Mouse (Mus musculus) ES-E14 (cell line): ENCODE results near the gene Ezh1. TPM values are rescaled to one million over a fixed set of nuclear protein-coding genes. Genes with fewer than 3 reads are reported as not detected.

ENCODE experiments used
- DNase-seq: peaks from one replicate; pipeline ENCODE4 v3.0.0-alpha.2; 2013; ENCODE audit warnings: low read depth, low spot score
- H3K27ac ChIP-seq: 2 replicates; pipeline ENCODE4 v1.5.1; 2012; ENCODE audit warnings: low read depth, mild to moderate bottlenecking, low read length, moderate library complexity, mixed read lengths; ENCODE audit not compliant: poor library complexity, insufficient read depth, severe bottlenecking
- H3K36me3 ChIP-seq: 2 replicates; pipeline ENCODE4 v1.6.1; 2012; ENCODE audit warnings: mild to moderate bottlenecking, low read length, moderate library complexity, mixed read lengths; ENCODE audit not compliant: control insufficient read depth, poor library complexity, insufficient read depth, severe bottlenecking
- H3K4me1 ChIP-seq, 2 experiments: fragments of 150-350 bp in 1 of 2; sonication (generic) in 1 of 2; 2 replicates each; pipeline ENCODE4 v1.6.1; 2012; ENCODE audit warnings: low read length in 2 of 2, mild to moderate bottlenecking in 1 of 2, mixed read lengths in 1 of 2; ENCODE audit not compliant: control insufficient read depth in 2 of 2, insufficient read depth in 2 of 2, poor library complexity in 1 of 2
- H3K4me3 ChIP-seq, 2 experiments: fragments of 150-350 bp in 1 of 2; sonication (generic) in 1 of 2; 2 replicates each; pipeline ENCODE4 v1.5.1; 2012; ENCODE audit warnings: low read length in 2 of 2, low read depth in 1 of 2, mild to moderate bottlenecking in 1 of 2, mixed read lengths in 1 of 2; ENCODE audit not compliant: insufficient read depth in 1 of 2, poor library complexity in 1 of 2, severe bottlenecking in 1 of 2
- H3K9ac ChIP-seq: 2 replicates; pipeline ENCODE4 v1.6.1; 2012; ENCODE audit warnings: low read depth, mild to moderate bottlenecking, low read length, mixed read lengths; ENCODE audit not compliant: poor library complexity, insufficient read depth, severe bottlenecking
- H3K9me3 ChIP-seq: fragments of 150-350 bp; sonication (generic); 2 replicates; pipeline ENCODE4 v1.6.1; 2012; ENCODE audit warnings: low read depth, mild to moderate bottlenecking, low read length; ENCODE audit not compliant: control insufficient read depth, insufficient read depth
- CHD2 ChIP-seq: IDR thresholded peaks from 2 replicates; pipeline ENCODE4 v1.6.1; 2014; ENCODE audit warnings: mild to moderate bottlenecking, low read depth, low read length, inconsistent platforms
- HCFC1 ChIP-seq: IDR thresholded peaks from 2 replicates; pipeline ENCODE4 v1.6.1; 2012; ENCODE audit warnings: low read length, inconsistent platforms, borderline replicate concordance; ENCODE audit not compliant: insufficient read depth
- MAFK ChIP-seq: IDR thresholded peaks from 2 replicates; pipeline ENCODE4 v1.6.1; 2014; ENCODE audit warnings: mild to moderate bottlenecking, low read depth, low read length, inconsistent platforms; ENCODE audit not compliant: insufficient read depth
- ZC3H11A ChIP-seq: IDR thresholded peaks from 2 replicates; pipeline ENCODE4 v1.6.1; 2012; ENCODE audit warnings: low read depth, mild to moderate bottlenecking, inconsistent platforms, low read length, borderline replicate concordance
- ZNF384 ChIP-seq: IDR thresholded peaks from 2 replicates; pipeline ENCODE4 v1.6.1; 2012; ENCODE audit warnings: low read depth, low read length, inconsistent platforms
- in situ Hi-C, 2 experiments: fragments of 600-800 bp; cut with MboI; formaldehyde crosslinking; loops; one replicate each; pipeline ENCODE4 v1.15.1; 2025; ENCODE audit warnings: low sequenced_read_pairs in 2 of 2, inconsistent platforms in 1 of 2; ENCODE audit not compliant: unreplicated experiment in 2 of 2
- total RNA-seq: library from RNA; depleted of rRNA; stranded (reverse); fragments of 300-350 nt; gene quantifications from 2 replicates; pipeline ENCODE4 v1.2.3, GENCODE M21; 2012

The Ezh1 gene
- total RNA-seq, 1 experiment, result 18.3 TPM

- DNase-seq, result no peak
- Histone ChIP-seq H3K9ac (no peak overlapping the region), H3K36me3 (peaks cover 2% of the 10 kb centered on the region; the same call in 1 of the 2 replicates), H3K4me3 (no peak overlapping the region), H3K4me1 (peaks cover 0 to 13% of the 10 kb centered on the region in 2 experiments; a peak in 2 of 4 replicates), H3K9me3 (no peaks in the 10 kb centered on the region), H3K27ac (no peak overlapping the region)
- no peak for TF ChIP-seq ZNF384
- no peak for TF ChIP-seq HCFC1
- TF ChIP-seq CHD2, result no peak
- in situ Hi-C loops, result no loop called here
These were observed 59.9 kb downstream of the Ezh1 start for GRCm38 (mm10) chr11:101166357-101166756.

- Histone ChIP-seq H3K4me3 (peak overlapping the region; percentile 43 to 46; a peak in 2 of 4 replicates), H3K36me3 (peaks cover 2% of the 10 kb centered on the region; the same call in 1 of the 2 replicates), H3K9ac (no peak overlapping the region), H3K9me3 (no peaks in the 10 kb centered on the region), H3K4me1 (peaks cover 0 to 10% of the 10 kb centered on the region in 2 experiments; a peak in 2 of 4 replicates), H3K27ac (no peak overlapping the region)
- in situ Hi-C loops, result no loop called here
- DNase-seq, result no peak
- TF ChIP-seq ZNF384 (no peak), CHD2 (no peak), MAFK (no peak), HCFC1 (no peak), ZC3H11A (no peak)
These were observed 61.3 kb downstream of the Ezh1 start for GRCm38 (mm10) chr11:101164677-101165580.

- H3K36me3 ChIP-seq, result peaks cover 2% of the 10 kb centered on the region; the same call in 1 of the 2 replicates
- no peak for DNase-seq
- no peak overlapping the region for H3K9ac ChIP-seq
- no peak overlapping the region for H3K27ac ChIP-seq
- H3K9me3 ChIP-seq, result no peaks in the 10 kb centered on the region
- TF ChIP-seq ZNF384, result no peak
- TF ChIP-seq MAFK, result no peak
- no peak for TF ChIP-seq HCFC1
- no peak for TF ChIP-seq CHD2
- TF ChIP-seq ZC3H11A, result no peak
- H3K4me3 ChIP-seq, result peak overlapping the region; percentile 43 to 46; a peak in 3 of 4 replicates
- peaks cover 0 to 10% of the 10 kb centered on the region in 2 experiments; a peak in 2 of 4 replicates for H3K4me1 ChIP-seq
- in situ Hi-C loops, result no loop called here
These were observed 62.0 kb downstream of the Ezh1 start for GRCm38 (mm10) chr11:101164351-101164665.

- Histone ChIP-seq H3K27ac (no peak overlapping the region), H3K9me3 (no peaks in the 10 kb centered on the region), H3K4me1 (peaks cover 0 to 10% of the 10 kb centered on the region in 2 experiments; a peak in 2 of 4 replicates), H3K4me3 (peak overlapping the region; percentile 43 to 46; a peak in 3 of 4 replicates), H3K36me3 (peaks cover 2% of the 10 kb centered on the region; the same call in 1 of the 2 replicates), H3K9ac (no peak overlapping the region)
- in situ Hi-C loops, result no loop called here
- DNase-seq, result no peak
- TF ChIP-seq MAFK, result no peak
- TF ChIP-seq CHD2, result no peak
- no peak for TF ChIP-seq HCFC1
- TF ChIP-seq ZNF384, result no peak
- no peak for TF ChIP-seq ZC3H11A
These were observed 62.5 kb downstream of the Ezh1 start for GRCm38 (mm10) chr11:101163476-101164350.
